Mouse (Mus musculus) cortical plate, adult 2 months (tissue): Measurements from ENCODE around the gene Myh1.

Source experiments
- CTCF ChIP-seq: fragments of 200-500 bp; IDR thresholded peaks from 2 replicates; pipeline ENCODE4 v1.5.1; 2011; ENCODE audit warnings: mild to moderate bottlenecking, control low read depth, low read length; ENCODE audit not compliant: insufficient read depth; ENCODE audit errors: extremely low read depth
- POLR2A ChIP-seq: fragments of 200-500 bp; IDR thresholded peaks from 2 replicates; pipeline ENCODE4 v1.6.1; 2011; ENCODE audit warnings: mild to moderate bottlenecking, low read length, control low read depth; ENCODE audit not compliant: insufficient read depth; ENCODE audit errors: extremely low read depth

DNA sequence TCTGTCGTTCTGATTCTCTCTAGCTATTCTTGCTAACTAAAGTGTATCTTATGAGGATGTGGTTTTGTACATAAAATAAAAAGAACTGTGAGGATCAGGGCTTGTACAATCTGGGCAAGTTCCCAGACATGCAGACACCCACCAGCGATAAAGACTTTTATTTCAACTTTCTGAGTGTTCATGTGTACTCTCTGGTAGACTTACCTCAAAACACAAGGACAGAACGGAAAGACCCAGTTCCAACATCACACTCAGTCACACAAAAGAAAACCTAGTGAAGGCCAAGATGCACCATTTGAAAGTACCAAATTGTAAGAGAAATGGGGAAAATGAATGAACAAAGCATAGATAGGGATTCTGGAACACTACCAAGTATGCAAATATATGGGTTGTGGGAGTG, 28.9 kb downstream of the Myh1 start:
- no peak for TF ChIP-seq POLR2A
- no peak for TF ChIP-seq CTCF
